Mouse (Mus musculus) liver, postnatal 0 days (tissue): ENCODE measurements around the gene Astn2.

Experiments used
- CTCF ChIP-seq: sonication (generic); IDR thresholded peaks from 2 replicates; pipeline ENCODE4 v1.5.1; 2016; ENCODE audit warnings: antibody characterized with exemption, low read depth
- EP300 ChIP-seq: IDR thresholded peaks from 2 replicates; pipeline ENCODE4 v1.6.1; 2016; ENCODE audit warnings: antibody characterized with exemption, low read depth, mild to moderate bottlenecking

- no peak for TF ChIP-seq CTCF
- TF ChIP-seq EP300, result no peak
Measured at GRCm38 (mm10) chr4:65608112-65608511, 796.3 kb downstream of the Astn2 start.
